Mouse (Mus musculus): ENCODE measurements at regions not wholly inside any gene's neighbourhood (a gene's known extent, or its start where the extent isn't known, plus 50 kb on each side); places are given as distances from the start of the nearest gene placed in this dataset.

DNA sequence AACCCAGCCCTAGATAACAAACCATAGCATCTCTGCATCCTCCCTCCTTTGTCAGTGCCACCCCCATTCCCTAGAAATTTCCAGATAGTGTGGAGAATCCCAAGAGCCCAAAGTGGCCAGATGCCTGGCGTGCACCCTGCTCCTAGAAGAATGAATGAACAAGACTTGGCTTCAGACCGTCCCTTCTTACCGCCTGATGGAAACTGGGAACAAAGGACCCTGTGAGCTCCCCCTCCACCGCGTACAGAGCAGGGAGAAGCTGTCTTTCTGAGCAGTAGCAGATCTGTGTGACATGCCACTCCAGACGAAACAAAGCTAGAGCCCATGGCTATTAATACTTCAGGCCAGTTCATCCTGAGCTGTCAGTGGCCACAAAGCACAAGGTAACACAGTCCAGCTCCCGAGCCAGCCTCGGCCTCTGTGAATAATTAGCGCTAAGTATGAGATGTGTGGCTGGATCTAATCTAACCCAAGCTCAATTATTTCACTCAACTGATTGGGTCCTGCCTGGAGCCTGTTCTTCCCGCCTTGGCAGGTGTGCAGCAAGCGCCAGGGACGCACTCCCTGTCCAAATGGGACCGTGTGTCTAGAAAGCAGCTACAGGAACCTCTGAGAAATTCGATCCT, 111.6 kb downstream of the Cxcl12 start:
- no peak for ATAC-seq

DNA sequence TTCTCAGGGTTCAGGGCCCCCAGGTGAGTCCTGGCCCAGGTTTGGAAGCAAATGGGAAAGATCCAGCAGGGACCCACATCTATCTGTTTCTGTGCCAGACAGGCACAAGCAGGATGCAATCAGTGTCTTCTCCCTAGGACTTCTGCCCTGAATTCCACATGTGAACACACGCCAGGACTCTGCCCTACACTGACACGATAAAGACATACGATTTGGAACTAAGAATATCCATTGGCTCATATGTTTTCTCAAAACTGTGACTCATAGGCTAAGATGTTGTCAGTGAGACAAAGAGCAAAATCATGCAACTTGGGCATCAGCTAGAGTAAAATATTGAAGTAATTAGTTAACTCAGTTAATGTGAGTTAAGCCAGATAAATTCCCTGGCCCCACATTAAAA, 112.6 kb downstream of the Cxcl12 start:
- ATAC-seq, result no peak

- no peak for ATAC-seq
Measured at GRCm38 (mm10) chr6:117283616-117284015, 115.3 kb downstream of the Cxcl12 start.

DNA sequence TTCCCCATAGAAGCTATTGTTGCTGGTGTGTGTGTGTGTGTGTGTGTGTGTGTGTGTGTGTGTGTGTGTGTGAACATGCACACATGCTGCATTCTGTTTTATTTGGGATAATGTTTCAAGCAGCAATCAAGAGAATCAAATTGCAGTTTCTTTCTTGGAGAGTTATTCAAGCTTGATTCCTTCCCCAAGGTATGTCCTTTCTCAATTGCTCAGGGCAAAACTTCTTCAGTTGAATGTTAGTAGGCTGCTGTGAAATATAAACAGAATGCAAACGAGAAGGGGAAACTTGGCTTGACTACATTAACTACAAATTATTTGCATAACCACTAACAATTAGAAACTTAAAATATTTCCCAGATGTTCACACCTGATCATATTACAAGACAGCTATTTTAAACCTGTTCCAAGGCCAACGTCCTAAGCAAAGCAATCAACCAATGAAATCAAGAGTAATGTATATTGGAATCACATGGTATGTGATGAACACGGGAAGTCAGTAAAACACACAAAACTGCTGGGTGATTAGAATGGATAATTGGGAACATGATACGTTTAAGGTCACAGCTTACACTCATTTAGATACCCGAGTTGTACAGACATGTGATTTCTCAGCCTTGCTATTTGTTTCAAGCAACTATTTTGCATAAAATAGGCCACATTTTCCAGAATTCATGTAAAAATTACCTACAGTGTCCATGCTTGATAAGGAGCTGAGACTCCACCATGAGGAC, 116.2 kb downstream of the Cxcl12 start:
- ATAC-seq, result no peak

DNA sequence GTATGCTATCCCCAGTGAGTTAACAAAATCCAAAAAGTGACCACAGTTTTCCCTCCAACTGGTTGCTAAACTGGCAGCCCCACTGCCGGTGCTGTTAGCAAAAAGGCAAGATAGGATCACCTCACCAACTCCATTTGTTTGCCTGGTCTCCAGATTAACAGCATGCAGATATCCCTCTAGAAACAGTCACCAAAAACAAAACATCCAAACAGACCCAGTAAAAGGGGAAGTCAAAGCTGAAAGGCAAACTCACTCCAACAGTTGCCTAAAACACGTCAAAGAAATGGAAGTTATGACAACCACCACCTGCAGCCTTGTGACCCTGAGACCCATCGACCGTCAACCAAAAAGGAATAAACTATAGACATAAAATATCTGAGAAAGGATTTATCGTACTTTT, 119.1 kb downstream of the Cxcl12 start:
- ATAC-seq, result no peak

- no peak for ATAC-seq
Measured at GRCm38 (mm10) chr6:117293780-117294465, 125.6 kb downstream of the Cxcl12 start.

GRCm38 (mm10) chr6:117297918-117298317, 129.6 kb downstream of the Cxcl12 start:
- ATAC-seq, result no peak

DNA sequence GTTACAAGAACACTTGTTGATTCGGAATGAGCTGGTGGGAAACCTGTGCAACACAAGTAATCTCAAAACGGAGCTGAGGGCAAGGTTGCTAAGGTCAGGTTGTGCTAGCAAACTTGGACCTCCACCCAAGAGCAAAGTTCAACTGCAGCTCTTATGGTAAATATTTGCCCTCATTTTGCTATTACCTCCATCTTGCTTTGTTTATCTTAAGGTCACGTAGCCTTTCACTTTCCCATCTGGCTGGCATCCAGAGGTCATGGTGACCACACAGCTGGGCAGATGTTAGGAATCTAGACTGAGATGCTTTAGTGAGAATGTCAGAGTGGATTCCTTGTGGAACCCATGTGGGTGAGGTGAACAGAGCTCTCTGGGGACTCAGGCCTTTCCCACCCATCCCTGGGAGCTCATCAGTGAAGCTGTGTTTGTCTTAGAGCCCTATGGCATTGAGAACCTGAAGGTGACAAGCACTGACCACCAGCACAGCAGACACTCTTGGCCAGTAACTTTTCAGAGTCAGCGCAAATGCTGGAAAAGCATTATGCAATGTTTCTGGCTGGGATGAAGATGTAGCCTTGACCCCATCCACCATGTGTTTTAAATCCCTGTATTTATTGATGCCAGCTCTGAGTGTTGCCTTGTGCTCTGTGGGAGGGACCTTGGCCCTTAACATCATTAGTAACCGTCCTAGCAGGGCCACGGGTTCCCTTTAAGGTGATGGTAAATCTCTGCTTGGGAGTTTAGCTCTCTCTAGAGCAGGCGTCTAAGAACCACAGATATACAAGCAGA, 131.4 kb downstream of the Cxcl12 start:
- ATAC-seq, result no peak

GRCm38 (mm10) chr6:117303361-117303760, 135.0 kb downstream of the Cxcl12 start:
- no peak for ATAC-seq

- no peak for ATAC-seq
Measured at GRCm38 (mm10) chr6:117305736-117306250, 137.5 kb downstream of the Cxcl12 start.

- no peak for ATAC-seq
Measured at GRCm38 (mm10) chr6:117308636-117309035, 140.3 kb downstream of the Cxcl12 start.

DNA sequence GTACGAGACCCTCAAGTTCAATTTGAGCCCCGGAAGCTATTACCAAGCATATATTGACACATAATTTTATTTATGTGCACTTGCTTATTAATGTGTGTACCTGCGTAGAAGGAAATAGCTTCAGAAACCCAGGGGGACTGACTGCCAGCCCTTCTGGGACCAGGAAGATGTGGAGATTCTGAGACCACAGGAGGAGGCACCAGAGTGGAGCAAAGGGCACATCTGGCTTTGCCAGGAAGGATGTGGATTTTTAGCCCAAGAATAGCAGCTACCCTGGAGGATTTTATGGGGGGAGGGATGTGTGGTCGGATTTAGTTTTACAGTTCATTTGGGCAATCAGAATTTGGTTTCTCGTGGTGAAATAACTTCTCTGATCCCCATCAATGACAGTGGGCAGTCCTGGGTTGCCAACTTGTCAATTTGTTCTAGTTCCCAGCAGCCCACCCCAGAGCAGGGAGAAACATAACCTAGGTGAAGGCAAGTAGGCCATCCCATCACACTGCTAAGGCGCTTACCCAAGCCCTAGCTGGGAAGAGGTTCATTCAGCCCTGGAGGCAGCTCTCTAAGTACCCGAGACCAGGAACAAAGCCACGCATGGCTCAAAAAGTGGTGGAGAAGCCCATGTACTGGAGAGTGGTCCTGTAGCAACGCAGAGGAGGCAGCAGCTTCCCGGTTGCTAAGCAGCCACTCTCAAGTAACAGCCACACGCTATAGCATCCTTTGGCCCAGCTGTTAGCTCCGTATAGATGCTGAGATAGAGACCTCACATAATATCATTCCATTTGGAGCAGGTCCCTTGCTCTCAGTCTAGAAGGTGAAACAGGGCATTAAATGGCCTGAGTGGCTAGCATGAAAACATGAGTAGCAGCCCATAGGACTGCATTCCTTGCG, 144.8 kb downstream of the Cxcl12 start:
- no peak for ATAC-seq

DNA sequence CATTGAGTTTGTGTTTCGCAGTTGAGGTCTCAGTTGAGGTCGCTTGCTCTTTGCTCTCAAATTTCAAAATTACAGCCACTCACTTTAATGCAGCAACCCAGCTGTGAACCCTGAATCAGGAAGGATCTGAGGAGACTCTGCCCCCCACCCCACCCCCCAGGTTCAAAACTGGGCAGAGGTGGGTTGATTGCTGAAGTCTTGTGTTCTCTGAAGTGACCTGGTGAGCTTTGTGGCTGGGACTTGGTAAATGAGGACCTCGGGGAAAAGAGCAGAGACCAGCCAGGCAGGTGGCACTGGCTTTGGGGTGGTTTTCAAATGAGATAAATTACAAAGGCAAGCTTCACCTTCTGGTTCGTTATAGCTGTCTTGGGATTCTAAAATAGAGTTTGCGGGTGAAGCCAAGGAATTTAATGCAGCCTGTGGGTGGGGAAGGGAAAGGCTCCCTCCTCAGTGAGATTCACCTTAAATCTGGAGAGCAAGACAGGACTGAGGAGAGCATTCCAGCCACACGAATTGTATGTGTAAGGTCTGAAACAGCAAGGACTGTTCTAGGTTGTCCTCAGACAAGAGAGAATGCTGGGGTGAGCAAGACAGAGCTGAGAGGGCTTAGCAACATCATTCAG, 145.7 kb downstream of the Cxcl12 start:
- no peak for ATAC-seq

- ATAC-seq, result no peak
Measured at GRCm38 (mm10) chr6:117323301-117323700, 155.0 kb downstream of the Cxcl12 start.

GRCm38 (mm10) chr6:117323850-117324249, 155.5 kb downstream of the Cxcl12 start:
- ATAC-seq, result no peak

- no peak for ATAC-seq
Measured at GRCm38 (mm10) chr6:117326835-117327775, 158.8 kb downstream of the Cxcl12 start.

GRCm38 (mm10) chr6:117329164-117329939, 161.0 kb downstream of the Cxcl12 start:
- no peak for ATAC-seq

DNA sequence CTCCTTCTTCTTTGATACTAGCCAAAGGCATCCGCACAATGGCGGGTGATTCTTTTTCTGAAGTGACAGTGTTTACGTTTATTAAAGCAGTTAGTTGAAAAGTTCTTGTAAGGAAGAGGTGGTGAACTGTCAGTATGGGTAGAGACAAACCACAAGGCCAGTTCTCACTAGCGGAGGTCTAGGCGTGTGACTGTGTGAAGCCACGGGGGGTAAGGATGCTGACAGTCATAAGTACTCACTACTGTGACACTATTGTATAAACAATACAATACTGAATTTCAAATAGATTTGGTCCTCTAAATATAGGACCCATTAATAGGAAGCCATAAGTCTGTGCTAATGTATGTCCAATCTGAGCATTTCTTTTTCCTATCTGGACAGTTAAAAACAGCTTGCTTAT, 161.9 kb downstream of the Cxcl12 start:
- ATAC-seq, result no peak

DNA sequence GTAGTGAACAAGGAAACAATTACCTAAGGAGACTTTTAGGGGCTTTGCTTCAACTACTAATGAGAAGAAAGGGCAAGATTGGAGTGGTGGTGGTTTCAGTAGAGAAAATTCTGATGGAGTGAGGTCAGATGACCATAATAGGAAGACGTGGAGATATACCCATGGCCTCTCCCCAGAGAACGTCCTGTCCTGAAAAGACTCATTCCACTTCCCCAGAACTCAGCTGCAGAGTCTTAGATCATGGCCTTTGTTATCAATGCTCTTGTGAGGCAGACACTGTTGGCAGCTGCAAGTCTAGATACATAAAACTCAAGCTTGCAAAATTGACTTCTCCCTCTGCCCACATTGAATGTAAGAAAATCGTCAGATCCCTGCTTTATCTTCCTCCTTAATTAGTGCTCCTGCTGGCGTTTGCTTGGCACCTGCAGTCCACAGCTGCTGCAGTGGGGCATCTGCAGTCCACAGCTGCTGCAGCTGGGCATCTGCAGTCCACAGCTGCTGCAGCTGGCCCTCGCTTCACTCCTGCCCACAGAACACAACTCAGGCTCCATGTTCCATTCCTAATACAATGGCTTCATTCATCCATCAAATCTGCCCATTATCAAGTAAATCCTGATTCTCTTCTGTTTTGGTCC, 162.5 kb downstream of the Cxcl12 start:
- ATAC-seq, result no peak
